Mouse (Mus musculus) left cerebral cortex, adult 2 months (tissue): ENCODE measurements around the gene Gpr152. TPM values are rescaled to one million over a fixed set of nuclear protein-coding genes. Genes with fewer than 3 reads are reported as not detected.

Experiments
- DNase-seq, 2 experiments: peaks; one replicate each; pipeline ENCODE4 v3.0.0; 2021 to 2022; ENCODE audit warnings: low spot score in 2 of 2, mixed read lengths in 1 of 2; ENCODE audit errors: extremely low spot score in 1 of 2
- H3K27ac ChIP-seq: fragments of 200-600 bp; 2 replicates; pipeline ENCODE4 v1.8.1; 2022
- H3K4me3 ChIP-seq: fragments of 200-600 bp; 2 replicates; pipeline ENCODE4 v1.8.1; 2022
- CTCF ChIP-seq: fragments of 200-600 bp; IDR thresholded peaks from 2 replicates; pipeline ENCODE4 v1.8.1; 2022; ENCODE audit warnings: antibody characterized with exemption, mild to moderate bottlenecking, moderate library complexity
- intact Hi-C: fragments of 180-260 bp; cut with DNase I; formaldehyde crosslinking; loops from one replicate; pipeline ENCODE4 v1.15.1; 2025
- total RNA-seq, 2 experiments: library from RNA; stranded (reverse); gene quantifications; 2 replicates each; pipeline ENCODE4 v1.2.3; 2021

Gene Gpr152
- total RNA-seq, 2 experiments from 2014 or later = not detected

GRCm38 (mm10) chr19:4170723-4171392 lies 31.3 kb downstream of the Gpr152 start:
- intact Hi-C loops = loop anchor here (2.0 kb wide), 1 partner anchor 58 kb away; no protein-coding TSS in a partner anchor
- Histone ChIP-seq H3K27ac (no peak overlapping the region; the same call in 1 of the 2 replicates), H3K4me3 (no peak overlapping the region)
- DNase-seq = no peak
- no peak for TF ChIP-seq CTCF

- DNase-seq = no peak
- intact Hi-C loops = loop anchor here (2.0 kb wide), 1 partner anchor 57 kb away; no protein-coding TSS in a partner anchor
- Histone ChIP-seq H3K4me3 (no peak overlapping the region), H3K27ac (no peak overlapping the region)
- TF ChIP-seq CTCF = no peak
Measured at GRCm38 (mm10) chr19:4171393-4172290, 32.1 kb downstream of the Gpr152 start.

GRCm38 (mm10) chr19:4172925-4173324 lies 33.3 kb downstream of the Gpr152 start:
- intact Hi-C loops = no loop called here
- DNase-seq = no peak
- H3K27ac ChIP-seq = no peak overlapping the region
- no peak; the same call in none of the 2 replicates for TF ChIP-seq CTCF
- H3K4me3 ChIP-seq = no peak overlapping the region

- no peak for TF ChIP-seq CTCF
- Histone ChIP-seq H3K27ac (peak within 1 kb of the TSS; percentile 69), H3K4me3 (no peak within 1 kb of the TSS)
- intact Hi-C loops = no loop called here
- DNase-seq = no peak
Measured at GRCm38 (mm10) chr19:4175368-4175947, 35.9 kb downstream of the Gpr152 start, which contains the start of gene Carns1. TSS of gene Carns1 (minus strand) at chr19:4175479.

- intact Hi-C loops = no loop called here
- Histone ChIP-seq H3K4me3 (no peak overlapping the region), H3K27ac (no peak overlapping the region)
- DNase-seq = no peak
- TF ChIP-seq CTCF = no peak
Measured at GRCm38 (mm10) chr19:4180411-4180810, 40.8 kb downstream of the Gpr152 start.

GRCm38 (mm10) chr19:4181892-4182291 lies 42.3 kb downstream of the Gpr152 start:
- no peak for TF ChIP-seq CTCF
- intact Hi-C loops = no loop called here
- peak overlapping the region; percentile 13; the same call in 1 of the 2 replicates for H3K27ac ChIP-seq
- H3K4me3 ChIP-seq = no peak overlapping the region
- peak; percentile 72 to 74 for DNase-seq

GRCm38 (mm10) chr19:4183689-4184088 lies 44.1 kb downstream of the Gpr152 start:
- peak overlapping the region; percentile 55 for H3K27ac ChIP-seq
- intact Hi-C loops = no loop called here
- no peak for DNase-seq

GRCm38 (mm10) chr19:4184976-4185975 lies 45.7 kb downstream of the Gpr152 start:
- H3K27ac ChIP-seq = no peak overlapping the region
- DNase-seq = no peak
- no peak overlapping the region for H3K4me3 ChIP-seq
- intact Hi-C loops = no loop called here
- no peak for TF ChIP-seq CTCF

More at GRCm38 (mm10) chr19:4183689-4184088, 44.1 kb downstream of the Gpr152 start:
- no peak for TF ChIP-seq CTCF
- no peak overlapping the region for H3K4me3 ChIP-seq

GRCm38 (mm10) chr19:4187303-4187702 lies 47.7 kb downstream of the Gpr152 start:
- intact Hi-C loops = no loop called here
- no peak overlapping the region for H3K27ac ChIP-seq
- TF ChIP-seq CTCF = no peak
- DNase-seq = no peak
- H3K4me3 ChIP-seq = no peak overlapping the region

- Histone ChIP-seq H3K27ac (no peak overlapping the region), H3K4me3 (no peak overlapping the region)
- DNase-seq = no peak
- TF ChIP-seq CTCF = no peak
- intact Hi-C loops = no loop called here
Measured at GRCm38 (mm10) chr19:4189051-4189620, 49.5 kb downstream of the Gpr152 start.
